Mouse (Mus musculus) colon, adult 2 months (tissue): Measurements from ENCODE around the gene Olfr135. TPM values are rescaled to one million over a fixed set of nuclear protein-coding genes. Genes with fewer than 3 reads are reported as not detected.

ENCODE experiments used
- polyA plus RNA-seq: library from polyadenylated mRNA; depleted of rRNA; stranded (reverse); fragments of >200 nt; gene quantifications from 2 replicates; pipeline ENCODE4 v1.2.3, GENCODE M21; 2012; rRNA removed

Gene Olfr135
- not detected in 2 replicates for polyA plus RNA-seq

GRCm38 (mm10) chr17:38204035-38204434, at the start of gene Olfr135:
Gene Olfr135, plus strand, starts transcription at chr17:38204335.

DNA sequence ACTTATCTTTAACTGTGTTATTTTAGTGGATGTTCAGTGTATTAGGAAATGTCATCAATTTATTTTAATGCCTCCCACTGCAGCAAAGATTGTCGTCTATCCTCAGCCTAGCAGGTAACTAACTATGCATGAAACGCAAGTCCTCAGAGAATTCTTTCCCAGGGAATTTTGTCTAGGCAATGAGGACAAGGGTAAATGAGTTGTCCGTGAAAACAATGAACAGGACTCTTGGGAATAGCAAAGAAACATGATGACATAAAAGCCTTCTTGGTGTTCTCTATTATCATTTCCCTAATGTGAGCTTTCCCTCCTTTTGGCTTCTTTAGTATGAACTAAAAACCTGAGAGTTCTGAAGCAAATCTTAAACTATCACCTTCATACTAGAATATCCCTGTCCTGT, 33.0 kb upstream of the Olfr135 start, which contains the start of gene Olfr134:
Gene Olfr134 (plus strand): TSS at position 301 of the 400 bp plus-strand sequence.

Other genes with a start within 250 kb of the Olfr135 start
- gene Olfr129, start 144.3 kb upstream of the Olfr135 start, polyA plus RNA-seq: not detected in 2 replicates
- gene Olfr130, start 140.4 kb upstream of the Olfr135 start, polyA plus RNA-seq: not detected in 2 replicates
- not detected in 2 replicates for gene Olfr131, start 115.6 kb upstream of the Olfr135 start, polyA plus RNA-seq
- gene Olfr132, start 69.8 kb upstream of the Olfr135 start, polyA plus RNA-seq: not detected in 2 replicates
- not detected in 2 replicates for gene Olfr133, start 59.1 kb upstream of the Olfr135 start, polyA plus RNA-seq
- not detected in 2 replicates for gene Olfr134, start 32.9 kb upstream of the Olfr135 start, polyA plus RNA-seq
- gene Olfr138, start 56.7 kb downstream of the Olfr135 start, polyA plus RNA-seq: not detected in 2 replicates
- not detected in 2 replicates for gene Olfr137, start 103.2 kb downstream of the Olfr135 start, polyA plus RNA-seq
- gene Olfr136, start 125.5 kb downstream of the Olfr135 start, polyA plus RNA-seq: not detected in 2 replicates
- not detected in 2 replicates for gene Esp36, start 215.8 kb downstream of the Olfr135 start, polyA plus RNA-seq